Mouse (Mus musculus) fat pad, adult 2 months (tissue): ENCODE results near the gene Agap2.
"Not testable (repeated sequence)": the region's sequence is repeated elsewhere in the genome, so short reads cannot be mapped to it uniquely, and the experiment has no call there.

Experiments
- DNase-seq: peaks from one replicate; pipeline ENCODE4 v3.0.0-alpha.2; 2011; ENCODE audit warnings: low read depth, low spot score; ENCODE audit errors: extremely low read depth

The Agap2 gene

DNA sequence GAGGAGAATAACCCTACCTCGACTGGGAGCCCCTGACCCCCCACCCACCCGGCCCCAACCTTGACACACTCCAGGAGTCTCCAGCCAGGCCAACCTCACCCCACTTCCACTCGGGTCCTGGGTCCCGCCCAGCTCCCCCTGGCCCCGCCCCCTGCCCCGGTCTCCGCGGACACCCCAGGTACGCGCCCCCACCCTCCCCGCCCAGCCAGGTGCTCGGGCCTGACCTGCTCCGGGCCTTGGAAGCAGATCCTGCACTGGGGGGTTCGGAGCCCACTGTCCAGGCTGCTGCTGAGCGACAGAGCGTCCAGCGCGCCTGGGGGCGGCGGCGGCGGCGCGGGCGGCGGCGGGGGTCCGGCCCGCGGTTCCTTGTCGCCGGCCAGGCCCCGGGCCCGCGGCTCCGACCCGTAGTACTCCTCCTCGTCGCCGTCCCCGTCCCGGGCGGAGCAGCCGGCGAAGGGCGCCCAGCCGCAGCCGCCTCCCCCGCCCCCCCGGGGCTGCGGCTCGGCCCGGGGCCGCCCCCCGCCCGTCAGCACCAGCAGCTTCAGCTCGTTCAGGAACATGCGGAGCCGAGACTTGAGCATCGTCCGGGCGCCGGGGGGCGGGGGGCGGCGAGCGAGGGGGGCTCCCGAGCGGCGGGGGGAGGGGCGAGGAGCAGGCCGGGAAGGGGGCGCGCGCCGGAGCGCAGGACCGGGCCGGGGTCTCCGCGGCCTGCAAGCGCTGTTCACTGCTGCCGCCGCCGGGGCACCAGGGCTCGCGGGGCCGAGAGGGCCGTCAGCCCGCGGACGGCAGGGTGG lies 15.7 kb upstream of the Agap2 start:
- DNase-seq = no peak

DNA sequence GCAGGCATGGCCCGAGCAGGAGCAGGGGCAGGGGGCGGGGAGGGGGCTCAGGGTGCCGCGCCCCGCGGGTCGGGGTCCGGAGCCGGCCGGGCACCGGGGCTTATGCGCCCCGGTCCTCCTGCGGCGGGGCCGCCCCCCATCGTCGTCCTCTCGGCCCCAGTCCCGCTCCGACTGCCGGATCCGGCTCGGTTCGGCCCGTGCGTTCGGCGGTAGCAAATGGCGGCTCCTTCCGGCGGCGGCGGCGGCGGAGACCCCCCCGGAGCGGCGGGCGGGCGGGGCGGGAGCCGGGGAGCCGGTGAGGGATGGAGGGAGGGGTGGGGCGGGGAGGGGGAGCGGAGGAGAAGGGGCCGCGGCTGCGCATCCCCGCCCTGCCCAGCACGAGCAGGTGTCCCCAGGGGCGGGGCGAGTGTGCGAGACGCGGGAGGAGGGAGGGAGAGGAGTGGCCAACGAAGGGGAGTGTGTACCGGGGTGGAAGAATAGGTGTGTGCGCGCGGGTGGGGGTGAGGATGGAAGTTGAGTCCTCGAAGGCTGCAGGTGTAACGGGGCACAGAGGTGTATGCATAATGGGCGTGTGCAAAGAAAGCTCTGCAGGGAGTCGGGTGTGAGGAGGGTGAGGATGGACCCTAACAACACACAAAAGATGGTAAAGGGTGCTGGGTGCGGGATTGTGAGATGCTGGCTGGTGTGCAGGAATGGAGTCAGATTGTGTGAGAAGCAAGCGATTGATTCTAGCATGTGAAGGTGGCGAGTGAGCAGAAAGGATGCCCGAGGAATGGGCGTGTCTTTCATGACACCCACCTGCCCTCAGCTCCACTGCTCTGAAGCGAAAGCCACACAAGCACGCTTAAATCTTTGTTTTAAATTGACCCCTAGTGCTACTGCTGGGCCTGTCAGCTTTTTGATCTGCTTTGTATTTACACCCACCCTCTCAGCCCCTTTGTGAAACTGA lies 14.8 kb upstream of the Agap2 start, which contains the start of gene March9:
Gene March9 (minus strand): TSS at position 217 of the 949 bp plus-strand sequence.
- DNase-seq = no peak

DNA sequence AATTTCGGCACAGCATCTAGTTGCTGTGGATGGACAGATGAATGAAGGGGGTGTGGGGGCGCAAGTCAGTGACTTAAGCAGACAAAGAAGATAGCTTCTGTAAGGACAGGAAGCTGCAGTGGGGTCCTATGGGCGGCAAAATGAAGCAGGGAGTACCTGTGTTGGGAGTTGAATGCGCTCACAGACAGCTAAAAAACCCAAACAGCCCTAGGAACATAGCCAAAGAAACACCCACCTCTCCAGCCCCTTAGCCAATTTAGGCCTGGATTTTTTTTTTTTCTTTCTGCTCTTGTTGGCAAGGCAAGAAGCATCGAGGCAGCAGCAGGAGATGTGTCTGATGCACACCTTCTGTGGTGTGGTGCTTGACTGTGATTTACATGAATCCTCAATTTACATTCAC lies 14.0 kb upstream of the Agap2 start:
- no peak for DNase-seq

DNA sequence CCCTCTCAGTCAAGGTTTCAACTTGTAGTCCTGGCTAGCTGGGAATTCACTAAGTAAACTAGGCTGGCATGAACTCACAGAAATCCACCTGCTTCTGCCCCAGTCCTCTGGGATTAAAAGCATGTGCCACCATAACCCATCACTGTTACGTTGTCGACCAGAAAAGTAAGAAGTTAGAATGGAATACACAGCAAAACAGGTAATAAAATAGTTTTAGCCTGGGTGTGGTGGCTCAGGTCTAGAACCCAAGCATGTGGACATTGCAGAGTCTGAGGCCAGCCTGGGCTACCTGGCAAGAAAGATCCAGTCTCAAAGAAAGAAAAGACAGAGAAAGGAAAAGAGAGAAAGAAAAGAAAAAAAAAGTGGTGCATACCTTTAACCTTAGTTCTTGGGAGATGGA lies 13.6 kb upstream of the Agap2 start:
- no peak for DNase-seq

DNA sequence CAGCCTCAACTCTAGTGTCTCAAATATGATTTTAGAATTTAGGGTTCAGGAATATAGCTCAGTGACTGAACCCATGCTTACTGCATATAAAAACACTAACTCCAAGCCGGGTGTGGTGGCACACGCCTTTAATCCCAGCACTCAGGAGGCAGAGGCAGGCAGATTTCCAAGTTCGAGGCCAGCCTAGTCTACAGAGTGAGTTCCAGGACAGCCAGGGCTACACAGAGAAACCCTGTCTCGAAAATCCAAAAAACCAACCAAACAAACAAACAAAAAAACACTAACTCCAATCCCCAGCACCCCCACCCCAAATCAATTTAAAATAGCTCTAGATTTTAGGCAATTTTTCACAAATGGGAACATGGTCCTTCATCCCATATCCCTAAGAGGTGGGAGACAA lies 13.0 kb upstream of the Agap2 start:
- DNase-seq = not testable (repeated sequence)

DNA sequence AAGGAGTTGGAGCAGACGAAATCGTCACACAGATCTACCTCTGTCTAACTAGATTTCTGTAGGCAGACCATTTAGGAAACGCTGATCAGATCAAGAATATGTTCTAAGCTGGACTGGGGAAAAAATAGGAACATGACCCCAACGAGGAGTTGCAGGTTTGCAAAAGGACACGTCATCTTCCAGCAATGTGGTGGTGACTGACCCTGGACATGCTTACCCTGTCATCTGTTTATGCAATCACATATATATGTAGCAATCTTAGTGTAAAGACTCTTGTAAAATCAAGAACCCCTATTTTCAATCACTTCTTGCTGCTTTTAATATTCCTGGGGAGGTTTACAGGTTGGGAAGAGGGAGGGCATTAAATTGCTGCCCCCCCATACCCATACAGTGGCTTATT lies 12.6 kb upstream of the Agap2 start:
- no peak for DNase-seq

DNA sequence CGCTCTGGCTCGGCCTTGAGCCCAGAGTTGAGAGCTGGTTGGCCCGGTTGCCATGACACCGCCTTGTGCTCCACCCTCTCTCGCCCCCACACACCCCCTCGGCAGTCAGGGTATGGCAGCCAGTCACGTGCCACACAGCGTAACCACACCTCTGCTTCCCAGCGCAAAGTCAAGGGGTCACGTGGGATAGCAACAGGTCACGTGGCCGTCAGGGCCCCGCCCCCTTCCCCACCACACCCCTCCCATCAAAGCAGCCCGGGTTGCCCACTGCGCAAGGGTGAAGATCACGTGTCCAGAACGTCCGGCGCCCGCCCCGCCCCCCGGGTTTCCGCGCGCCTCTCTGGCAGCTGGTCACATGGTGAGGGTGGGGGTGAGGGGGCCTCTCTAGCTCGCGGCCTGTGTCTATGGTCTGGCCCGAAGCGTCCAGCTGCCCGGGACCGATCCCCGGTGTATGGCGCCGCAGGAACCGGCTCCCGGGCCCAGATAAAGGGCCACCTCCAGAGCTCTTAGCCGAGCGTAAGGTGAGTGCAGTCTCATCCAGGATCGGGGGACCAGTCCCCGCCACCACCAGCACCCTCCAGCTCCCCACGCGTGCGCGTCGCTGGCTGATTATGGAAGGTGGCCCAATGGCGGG lies 11.7 kb upstream of the Agap2 start, which contains the start of gene Cdk4:
Gene Cdk4 (plus strand): TSS at position 296 of the 634 bp plus-strand sequence.
- peak; percentile 80 for DNase-seq

DNA sequence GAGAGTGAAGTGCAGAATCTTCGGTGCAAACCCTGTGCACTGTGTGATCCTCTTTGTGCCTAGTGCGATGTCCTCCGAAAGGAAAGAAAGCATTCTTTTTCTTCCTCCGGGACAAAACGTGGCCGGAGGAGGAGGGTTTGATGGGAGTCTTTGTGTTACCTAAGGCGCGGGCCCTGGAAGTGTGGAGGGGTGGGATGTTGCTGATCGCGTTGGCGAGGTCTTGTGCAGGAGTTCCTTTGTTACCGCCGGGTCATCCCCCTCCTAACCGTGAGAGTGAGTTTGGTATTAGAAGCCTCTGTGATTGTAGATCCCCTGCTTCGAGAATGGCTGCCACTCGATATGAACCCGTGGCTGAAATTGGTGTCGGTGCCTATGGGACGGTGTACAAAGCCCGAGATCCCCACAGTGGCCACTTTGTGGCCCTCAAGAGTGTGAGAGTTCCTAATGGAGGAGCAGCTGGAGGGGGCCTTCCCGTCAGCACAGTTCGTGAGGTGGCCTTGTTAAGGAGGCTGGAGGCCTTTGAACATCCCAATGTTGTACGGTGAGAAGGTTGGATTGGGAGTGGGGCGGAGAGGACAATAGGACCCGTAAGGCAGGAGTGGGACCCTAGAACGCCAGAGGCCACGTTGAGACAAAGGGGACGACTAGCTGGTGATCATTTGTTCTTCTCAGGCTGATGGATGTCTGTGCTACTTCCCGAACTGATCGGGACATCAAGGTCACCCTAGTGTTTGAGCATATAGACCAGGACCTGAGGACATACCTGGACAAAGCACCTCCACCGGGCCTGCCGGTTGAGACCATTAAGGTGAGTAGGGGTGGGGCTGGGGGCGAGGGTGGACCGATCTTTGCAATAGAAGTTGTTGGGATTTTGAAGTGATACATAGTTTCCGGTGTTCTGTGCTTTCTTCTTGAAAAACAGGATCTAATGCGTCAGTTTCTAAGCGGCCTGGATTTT lies 10.9 kb upstream of the Agap2 start:
- DNase-seq = no peak

DNA sequence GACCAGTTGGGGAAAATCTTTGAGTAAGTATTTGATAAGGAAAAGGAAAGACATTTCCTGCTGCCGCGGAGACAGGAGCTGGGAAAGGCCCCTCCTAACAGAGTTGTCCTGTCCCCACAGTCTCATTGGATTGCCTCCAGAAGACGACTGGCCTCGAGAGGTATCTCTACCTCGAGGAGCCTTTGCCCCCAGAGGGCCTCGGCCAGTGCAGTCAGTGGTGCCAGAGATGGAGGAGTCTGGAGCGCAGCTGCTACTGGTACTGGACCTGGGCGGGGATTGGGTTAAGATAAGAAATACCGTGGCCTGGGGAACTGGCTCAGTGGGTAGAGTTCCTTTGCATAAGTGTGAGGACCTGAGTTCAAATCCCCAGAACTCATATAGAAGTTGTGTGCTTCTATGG lies 9.1 kb upstream of the Agap2 start:
- no peak for DNase-seq

DNA sequence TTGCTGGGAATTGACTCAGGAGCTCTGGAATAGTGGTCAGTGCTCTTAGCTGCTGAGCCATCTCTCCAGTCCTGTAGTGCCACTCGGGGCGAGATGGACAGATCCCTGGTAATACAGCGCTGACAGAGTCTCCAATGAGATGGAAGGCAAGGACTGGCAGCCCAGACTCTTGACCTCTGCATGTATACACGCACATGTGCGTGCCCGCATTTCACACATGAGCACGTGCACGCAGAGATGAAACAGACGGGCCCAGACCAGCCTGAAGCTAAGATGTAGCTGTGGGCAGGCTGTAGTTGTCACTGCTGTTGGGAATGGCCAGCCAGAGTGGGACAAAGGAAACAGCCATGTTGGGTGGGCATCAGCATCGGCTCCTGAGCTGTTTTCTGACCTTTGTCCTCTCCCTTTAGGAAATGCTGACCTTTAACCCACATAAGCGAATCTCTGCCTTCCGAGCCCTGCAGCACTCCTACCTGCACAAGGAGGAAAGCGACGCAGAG lies 8.5 kb upstream of the Agap2 start:
- no peak for DNase-seq

DNA sequence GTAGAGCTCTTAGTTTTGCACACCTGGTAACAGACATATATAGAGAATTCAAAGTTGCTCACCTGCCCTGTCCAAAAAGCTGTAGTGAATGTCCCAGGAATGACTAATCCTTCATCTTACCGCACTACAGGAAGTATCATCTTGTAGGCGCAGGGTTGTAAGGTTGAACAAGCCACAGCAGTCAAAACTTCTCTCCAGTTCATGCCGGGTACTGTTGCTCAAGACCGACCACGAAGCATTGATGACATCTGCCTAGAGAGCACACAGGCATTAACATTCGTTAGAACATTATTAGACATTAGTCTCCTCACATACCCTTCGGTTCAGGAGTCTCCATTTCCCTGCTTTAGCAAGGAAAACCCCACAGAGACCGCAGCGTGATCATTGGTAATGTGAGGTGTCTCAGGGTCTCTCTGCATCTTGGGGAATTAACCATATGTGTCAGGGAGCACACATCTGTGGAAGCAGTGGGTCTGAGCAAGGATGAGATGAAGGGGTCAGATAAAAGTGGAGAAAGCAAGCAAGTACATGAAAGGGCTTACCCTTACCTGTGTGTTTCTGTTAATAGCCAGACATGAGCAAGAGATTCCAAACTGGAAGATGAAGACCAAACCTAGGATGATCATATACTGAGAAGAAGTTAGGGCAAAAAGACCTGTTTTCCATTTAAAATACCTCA lies 6.6 kb upstream of the Agap2 start:
- DNase-seq = no peak

DNA sequence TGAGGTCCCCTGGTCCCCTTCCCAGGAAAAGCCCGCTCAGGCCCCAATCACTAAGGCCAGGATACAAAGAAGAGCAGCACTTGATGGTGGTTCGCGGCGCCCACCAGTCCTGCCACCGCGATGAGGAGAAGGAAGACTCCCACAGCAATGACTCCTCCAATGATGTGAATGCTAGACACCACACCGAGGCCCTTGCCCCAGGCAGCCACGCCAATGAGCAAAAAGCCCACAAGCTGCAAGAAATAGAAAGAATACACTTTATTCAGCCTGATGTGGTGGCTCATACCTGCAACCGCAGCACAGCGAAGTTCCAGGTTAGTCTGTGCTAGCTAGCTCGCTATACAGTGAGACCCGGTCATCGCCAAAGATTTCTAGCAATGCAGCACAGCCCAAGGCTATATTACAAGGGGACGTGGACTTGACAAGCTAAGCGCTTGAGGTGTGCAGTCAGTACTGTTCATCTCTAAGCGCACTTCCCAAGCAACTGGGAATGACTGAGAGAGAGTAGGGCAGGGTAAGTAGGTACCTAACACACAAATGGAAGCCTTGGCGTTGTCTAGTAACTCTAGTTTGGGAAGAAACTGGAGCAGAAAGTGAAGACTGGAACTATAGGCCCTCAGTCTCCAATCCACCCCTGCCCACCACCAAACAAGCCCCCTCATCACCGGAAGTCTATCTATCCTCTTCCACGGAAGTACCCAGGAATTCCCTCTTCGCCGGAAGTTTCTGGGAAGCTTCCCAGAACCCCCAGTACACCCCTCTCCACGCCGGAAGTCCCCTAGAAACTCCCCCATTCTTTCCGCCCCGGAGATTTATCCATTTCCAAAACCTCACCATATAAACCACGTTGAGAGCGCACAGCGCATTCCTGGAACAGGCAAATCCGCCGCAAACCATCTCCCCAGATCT lies 5.5 kb upstream of the Agap2 start:
- no peak for DNase-seq

DNA sequence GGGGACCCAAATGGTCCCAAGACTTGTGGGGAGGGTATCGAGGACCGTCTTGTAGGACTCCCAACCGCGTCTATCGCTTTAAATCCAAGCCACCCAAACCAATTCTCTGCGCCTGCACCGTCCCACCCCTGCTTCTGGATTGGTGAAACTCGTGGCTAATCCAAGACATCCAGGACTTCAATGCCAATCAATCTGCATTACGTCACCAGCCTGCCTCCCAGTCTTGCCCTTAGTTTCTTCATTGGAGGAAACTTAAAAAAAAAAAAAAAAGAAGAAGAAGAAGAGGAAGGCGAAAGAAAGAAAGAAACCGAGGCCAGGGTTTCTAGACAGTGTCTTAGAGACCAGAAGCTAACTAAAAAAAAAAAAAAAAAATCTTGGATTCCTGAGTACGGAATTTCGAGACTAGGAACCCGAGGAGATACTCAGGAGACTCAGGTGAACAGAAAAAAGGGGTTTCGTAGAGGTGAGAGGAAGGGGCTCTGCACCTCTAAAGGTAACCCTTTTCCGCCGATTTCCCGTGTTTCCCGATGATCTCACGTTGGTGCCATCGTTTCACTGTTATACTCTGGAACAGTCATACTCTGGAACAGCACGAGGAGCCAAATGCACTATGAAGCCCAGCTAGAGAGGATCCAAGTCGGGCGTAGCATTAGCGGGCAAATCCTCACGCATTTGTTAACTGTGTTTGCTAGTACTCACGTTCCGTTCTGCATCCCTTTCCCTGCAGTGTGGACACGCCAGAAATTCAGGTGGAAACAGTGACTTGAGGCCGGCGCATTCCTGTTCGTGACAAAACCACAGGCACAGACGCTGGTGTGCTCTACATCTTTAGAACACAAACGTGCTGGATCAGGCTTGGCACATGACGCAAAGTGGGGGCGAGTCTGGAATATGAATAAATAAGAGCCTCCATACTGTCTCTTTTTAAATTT lies 4.6 kb upstream of the Agap2 start, which contains the start of gene Tspan31:
Gene Tspan31 (minus strand): TSS at position 75 of the 932 bp plus-strand sequence.
- DNase-seq = peak; percentile 92

DNA sequence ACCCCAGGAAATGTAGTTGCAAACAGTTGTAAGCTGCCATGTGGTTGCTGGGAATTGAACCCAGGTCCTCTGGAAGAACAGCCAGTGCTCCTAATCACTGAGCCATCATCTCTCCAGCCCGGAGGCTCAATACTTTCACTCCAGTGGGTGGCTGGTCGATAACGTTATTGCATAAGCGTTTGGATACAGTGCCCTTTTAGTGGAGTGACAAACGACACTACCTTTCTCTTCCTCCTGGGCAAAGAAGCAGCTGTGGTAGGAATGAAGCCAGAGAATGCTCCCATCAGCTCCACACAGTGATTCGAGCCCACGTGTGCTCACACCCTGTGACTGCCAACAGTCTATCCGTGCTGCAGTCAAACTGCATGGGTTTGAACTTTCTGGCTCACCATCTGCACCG lies 3.9 kb upstream of the Agap2 start:
- DNase-seq = no peak

DNA sequence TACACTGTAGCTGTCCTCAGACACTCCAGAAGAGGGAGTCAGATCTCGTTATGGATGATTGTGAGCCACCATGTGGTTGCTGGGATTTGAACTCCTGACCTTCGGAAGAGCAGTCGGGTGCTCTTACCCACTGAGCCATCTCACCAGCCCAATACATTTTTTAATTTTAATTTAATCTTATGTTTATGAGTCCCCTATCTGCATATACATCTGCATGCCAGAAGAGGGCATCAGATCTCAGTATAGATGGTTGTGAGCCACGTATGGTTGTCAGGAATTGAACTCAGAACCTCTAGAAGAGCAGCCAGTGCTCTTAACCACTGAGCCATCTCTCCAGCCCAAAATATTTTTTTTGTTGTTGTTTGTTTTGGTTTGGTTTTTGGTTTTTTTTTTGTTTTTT lies 2.8 kb upstream of the Agap2 start:
- DNase-seq = not testable (repeated sequence)

DNA sequence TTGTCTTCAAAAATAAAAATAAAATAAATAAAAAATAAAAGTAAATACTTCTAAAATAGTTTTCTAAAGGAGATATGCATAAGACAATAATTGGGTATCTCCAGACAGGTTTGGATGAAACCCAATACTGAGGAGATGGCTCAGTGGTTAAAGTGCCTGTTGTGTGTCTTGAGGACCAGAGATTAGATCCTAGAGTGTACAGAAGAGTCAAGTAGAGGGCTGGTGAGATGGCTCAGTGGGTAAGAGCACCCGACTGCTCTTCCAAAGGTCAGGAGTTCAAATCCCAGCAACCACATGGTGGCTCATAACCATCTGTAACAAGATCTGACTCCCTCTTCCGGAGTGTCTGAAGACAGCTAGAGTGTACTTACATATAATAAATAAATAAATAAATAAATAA lies 2.1 kb upstream of the Agap2 start:
- not testable (repeated sequence) for DNase-seq

DNA sequence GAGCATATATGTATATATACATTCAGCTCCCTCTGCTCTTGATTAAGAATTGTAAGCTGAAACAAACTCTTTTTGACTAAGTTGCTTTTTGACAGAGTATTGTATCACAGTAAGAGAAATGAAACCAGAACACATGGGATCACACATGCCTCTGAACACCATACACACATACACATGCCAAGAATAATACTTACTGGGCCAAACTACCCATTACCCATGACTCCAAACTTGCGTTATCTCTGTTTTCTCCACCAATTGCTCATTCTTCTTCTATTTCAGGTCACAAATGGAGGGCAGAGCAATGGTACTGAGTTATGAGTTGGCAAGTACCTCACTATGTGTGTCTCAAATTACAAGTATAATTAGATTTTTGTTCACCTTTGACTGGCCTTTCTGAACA lies 1.1 kb upstream of the Agap2 start:
- no peak for DNase-seq
